Mouse (Mus musculus) R1 (cell line): ENCODE data around the gene Lins1.

Experiments used
- DNase-seq: peaks from one replicate; pipeline ENCODE4 v3.0.0-alpha.2; 2018; ENCODE audit warnings: low read depth, low spot score

Lins1 gene

DNA sequence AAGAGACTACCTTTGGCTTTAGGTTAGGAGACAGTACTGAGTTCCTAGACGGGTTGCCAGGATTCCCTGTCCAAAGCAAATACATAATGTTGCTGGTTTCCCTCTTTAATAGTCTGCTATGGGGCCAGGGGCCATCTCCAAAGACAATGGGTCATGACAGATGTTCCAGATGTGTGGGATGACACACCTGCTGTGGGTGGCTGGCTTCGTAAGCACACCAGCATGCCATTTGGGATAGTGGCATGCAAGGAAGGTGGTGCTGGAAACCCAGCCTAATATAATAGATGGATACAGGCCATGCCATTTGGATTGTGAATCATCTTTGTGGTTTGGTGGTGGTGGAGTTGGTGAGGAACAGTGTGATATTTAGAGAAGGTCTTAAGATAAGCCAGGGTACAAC is 39.5 kb downstream of the Lins1 start:
- DNase-seq: no peak

DNA sequence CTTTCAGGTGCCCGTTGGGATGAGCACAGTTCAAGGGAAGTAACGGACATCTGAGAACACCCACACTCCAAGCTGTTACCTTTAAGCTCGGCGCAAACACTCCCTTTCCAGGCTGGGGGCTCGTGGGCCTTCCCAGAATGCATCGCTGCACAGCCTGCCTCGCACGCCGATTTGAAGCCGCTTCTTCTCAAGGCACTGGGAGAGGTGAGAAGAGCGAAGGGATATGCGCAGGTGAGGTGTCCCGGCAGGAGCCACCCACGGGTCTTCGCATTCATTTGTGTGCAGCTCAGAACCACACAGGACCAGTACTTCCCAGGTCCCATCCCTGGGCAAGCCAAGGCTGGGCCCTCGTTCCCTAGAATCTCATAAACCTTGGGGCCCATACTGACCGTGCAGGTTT is 43.7 kb downstream of the Lins1 start:
- DNase-seq: no peak

DNA sequence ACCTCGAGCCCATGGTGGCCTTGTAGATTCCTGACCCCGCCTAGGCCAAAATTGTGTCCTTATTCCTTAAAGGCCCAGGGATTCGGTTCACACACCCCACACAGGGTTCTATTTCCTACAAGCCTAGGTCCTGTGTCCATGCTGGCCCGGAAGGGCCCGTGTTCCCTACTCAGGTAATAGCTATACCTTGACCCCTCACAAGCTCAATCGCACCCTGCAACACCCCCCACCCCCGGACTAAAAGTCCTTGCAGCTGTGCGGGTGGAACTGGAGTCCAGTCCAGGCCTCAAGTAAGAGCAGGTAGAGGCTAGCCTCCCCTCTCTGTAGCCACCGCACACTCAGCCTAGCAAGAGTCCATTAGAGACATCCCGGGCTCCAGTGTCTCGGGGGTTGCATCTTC is 44.2 kb downstream of the Lins1 start:
- DNase-seq: no peak

DNA sequence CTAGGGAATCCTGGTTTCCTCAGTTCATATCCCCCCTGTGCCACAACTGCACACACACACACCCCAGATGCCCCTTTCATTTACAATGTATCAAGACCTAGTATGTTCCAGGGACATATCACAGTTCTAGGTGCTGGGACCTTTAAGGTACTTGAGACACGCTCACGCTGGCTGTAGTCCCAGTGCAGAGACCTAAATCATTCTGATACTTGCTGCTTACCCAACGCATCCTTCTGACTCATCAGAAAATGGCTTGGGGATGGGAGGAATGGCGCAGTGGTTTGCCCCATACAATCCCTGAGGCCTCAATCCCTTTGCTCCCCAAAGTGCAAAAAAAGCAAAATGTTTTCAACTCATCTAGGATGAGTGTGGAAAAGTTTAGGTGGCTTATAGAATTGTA is 44.8 kb downstream of the Lins1 start:
- no peak for DNase-seq

DNA sequence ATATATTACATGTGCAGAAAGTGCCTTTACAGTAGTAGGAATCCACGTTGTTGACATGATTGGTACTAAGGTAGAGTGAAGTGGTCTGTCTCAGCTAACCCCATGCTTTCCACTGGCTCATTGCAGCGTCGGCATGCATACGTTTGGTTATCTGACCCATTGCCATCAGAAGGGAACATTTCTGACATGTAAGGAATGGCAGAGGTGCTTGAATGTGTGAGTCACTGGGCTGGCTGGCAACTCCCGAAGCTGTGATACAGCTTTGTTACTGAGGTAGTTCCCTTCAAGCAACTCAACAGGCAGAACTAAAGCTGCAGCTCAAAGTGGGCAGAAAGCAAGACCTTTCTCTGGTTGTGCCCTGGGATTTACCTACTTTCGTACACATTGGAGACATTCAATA is 45.3 kb downstream of the Lins1 start:
- no peak for DNase-seq

DNA sequence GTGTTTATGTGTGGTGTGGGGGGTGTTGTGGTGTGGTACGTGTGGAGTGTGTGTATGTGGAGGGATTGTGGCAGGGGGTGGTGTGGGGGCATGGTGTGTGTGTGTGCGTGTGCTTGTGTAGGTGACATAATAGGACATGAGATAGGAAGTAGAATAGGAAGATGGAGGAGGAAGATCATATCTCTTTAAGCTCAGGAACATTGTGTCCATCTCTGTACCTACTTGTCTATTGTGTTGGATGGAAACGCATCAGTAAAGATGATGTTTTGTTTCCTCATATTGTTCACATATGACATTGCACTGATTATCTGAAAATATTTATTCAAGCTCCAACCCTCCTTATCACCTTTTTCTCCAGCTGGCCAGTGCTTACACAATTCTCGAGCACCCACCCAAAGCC is 47.7 kb downstream of the Lins1 start:
- no peak for DNase-seq

DNA sequence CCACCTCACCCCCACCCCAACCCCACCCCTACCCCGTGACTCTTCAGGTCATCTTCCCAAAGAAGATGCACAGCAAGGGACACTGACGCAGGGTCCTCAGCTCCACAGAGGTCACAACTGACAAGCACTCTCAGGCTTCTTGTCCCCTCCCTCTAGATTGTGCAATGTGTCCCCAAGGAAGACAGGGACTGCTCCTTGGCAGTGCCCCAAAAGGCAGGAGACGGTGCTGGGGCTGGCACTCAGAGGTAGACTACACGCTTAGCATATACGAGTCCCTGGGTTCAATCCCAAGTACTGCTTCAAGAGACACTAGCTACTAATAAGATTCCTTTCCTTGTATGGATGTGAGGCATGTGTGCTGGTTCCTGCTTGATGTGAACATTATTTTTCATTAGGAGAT is 51.3 kb downstream of the Lins1 start:
- no peak for DNase-seq

DNA sequence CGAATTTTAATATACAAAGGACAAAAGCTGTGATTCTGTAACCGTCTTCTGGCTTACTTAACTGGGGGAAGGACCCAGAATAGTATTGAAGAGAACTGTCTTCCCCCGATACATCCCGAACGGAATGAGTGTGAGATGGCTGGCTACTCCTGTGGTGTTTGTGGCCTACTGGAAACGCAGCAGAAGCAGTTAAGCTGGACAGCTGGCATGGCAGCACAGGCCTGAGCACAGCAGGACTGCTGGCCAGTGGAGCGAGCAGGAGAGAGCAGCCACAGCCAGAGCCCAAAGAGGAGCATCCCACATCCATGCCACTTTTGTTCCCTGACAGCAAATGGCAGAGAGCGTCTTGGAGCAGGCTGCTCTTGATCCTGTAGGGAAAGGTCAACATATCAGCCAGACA is 51.7 kb downstream of the Lins1 start:
- no peak for DNase-seq

DNA sequence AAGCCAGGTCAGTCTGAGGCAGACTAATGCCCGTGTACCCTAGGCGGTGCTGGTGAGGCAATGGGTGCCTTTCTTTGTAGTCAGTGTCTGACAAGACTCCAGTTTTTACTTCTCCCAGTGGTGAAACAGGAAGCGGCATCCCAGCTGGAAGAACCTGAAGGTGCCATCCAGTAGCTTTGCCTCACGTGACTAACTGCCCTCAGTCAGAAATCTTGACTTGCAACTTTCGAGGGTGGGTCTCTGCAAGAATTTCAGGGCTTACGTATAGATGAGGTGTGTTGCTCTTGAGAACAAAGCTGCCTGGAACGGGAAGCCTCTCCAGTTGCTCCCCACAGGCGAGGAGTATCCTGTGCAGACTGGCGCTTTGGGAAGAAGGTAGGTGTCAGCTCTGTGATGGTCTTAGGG is 53.7 kb downstream of the Lins1 start, which contains the start of gene Cers3:
Cers3 (plus strand) TSS at position 128 of the 405 bp plus-strand sequence.
- DNase-seq: peak; percentile 22

DNA sequence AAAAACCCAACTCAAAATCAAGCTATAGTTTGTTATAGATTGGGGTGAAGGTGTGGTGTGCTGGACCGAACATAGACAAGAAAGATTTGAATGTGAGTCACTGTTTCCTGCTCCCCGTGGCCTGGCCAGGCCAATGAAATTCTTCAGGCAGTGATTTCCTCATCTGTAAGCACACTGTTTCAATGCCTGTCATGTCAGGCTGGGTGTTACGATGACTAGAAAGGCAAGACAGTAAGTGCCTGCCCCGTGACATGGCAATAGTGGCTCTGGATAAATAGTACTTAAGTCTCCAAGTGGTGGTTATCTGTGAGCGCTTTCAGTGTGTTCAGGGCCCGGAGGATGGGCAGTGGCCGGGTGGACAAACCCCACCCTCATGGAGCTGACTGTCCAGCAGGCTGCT is 57.3 kb downstream of the Lins1 start:
- no peak for DNase-seq

DNA sequence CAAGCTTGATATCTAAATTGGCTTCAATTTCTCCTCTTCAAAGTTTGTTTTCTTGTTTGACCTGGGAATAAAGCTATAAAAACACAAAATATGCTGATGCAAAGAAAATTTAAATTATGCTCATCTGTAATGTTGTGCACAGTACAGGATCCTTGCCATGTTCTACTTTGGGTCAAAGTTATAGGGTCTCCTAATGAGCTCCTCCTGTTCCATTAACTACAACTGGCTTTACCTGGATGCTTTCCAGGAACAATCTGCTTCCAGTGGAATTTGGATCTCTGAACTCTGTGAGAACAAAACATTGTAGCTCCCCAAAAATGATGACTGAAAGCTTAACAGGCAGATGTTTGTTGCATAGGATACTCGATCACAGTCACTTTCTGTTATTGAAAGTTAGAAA is 60.3 kb downstream of the Lins1 start:
- DNase-seq: no peak

DNA sequence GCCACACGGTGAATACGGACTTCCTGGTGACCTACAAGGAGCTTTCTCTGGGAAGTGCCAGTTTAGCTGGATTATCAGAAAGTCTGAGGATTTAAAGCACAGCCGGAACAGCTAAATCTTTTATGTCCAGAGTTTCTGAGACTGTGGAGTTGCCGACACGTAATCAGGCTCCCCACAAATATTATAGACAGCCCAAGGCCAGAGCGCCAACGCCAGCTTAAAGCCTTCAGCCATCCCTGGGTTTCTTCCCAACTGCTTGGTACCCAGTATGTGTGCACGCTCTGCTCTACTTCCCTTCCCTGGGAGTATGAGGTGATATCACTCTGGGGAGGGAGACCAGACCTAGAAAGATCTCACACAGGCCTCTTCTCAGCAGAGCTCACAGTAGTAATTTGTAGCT is 64.1 kb downstream of the Lins1 start:
- DNase-seq: no peak

DNA sequence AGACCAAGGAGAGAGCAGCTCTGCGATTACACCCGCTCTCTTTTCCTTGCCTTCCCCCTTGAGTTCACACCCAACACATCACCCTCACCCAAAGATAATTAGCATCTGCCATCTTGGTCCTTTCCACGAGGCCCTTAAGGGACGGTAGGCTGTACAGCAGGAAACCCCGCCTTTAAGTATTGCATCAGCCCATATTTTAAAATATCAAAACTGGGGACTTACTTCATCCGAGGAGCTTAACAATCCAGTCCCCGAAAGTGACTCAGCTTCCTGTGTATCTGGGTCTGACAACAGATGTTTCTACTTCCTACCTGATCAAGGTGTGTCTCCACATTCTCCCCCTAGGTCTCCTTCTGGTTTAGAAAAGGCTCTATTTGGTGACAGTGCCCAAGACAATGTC is 65.9 kb downstream of the Lins1 start:
- no peak for DNase-seq
